Comparison of ENCODE assay signal across 9 mouse cellular contexts in genomic region chr11:106026465-106027151, GRCm38 (mm10). TPM values are rescaled to one million over a fixed set of nuclear protein-coding genes. Genes with fewer than 3 reads are reported as not detected.
A peak's percentile ranks its signal among the peaks of the same experiment; 100 is the strongest.
DNase-seq lines count a peak whose midpoint lies in the region; ATAC-seq and TF ChIP-seq lines count a peak whose summit lies in the region.
"Had no signal": no experiment of that assay in that cellular context is flagged by ENCODE, and none has a peak within 500 bp of the region (broad histone marks: within the 10 kb centered on the region; RNA-seq: fewer than 3 reads in every experiment).

No protein-coding gene starts in this region.

- no peaks in the 10 kb centered on the region for H3K36me3 ChIP-seq in forebrain, embryonic 14.5 days (ENCODE audit: control insufficient read depth, insufficient read depth, low read length)
- no peaks in the 10 kb centered on the region; the same call in 1 of the 2 replicates for H3K36me3 ChIP-seq in forebrain, embryonic 12.5 days (replicated peaks)
- H3K36me3 ChIP-seq in lung, embryonic 15.5 days: no peaks in the 10 kb centered on the region

- no peak overlapping the region for H3K9ac ChIP-seq in forebrain, embryonic 14.5 days (ENCODE audit: low read length)
- no peak overlapping the region for H3K9ac ChIP-seq in forebrain, embryonic 12.5 days
- no peak overlapping the region for H3K9ac ChIP-seq in lung, embryonic 15.5 days
- H3K9ac ChIP-seq: limb, embryonic 12.5 days had no signal

- no peaks in the 10 kb centered on the region for H3K9me3 ChIP-seq in forebrain, embryonic 14.5 days (replicated peaks; ENCODE audit: control insufficient read depth, low read length)
- H3K9me3 ChIP-seq in forebrain, embryonic 12.5 days: no peaks in the 10 kb centered on the region
- no peaks in the 10 kb centered on the region for H3K9me3 ChIP-seq in lung, embryonic 15.5 days
- H3K9me3 ChIP-seq: limb, embryonic 12.5 days had no signal

- WGBS in forebrain, embryonic 14.5 days: 38% methylated on average over 11 of the region's 11 CpGs
- WGBS in forebrain, embryonic 12.5 days: 49% methylated on average over 11 of the region's 11 CpGs
- WGBS in lung, embryonic 15.5 days: 26% methylated on average over 10 of the region's 11 CpGs

- TF ChIP-seq CTCF in layer of hippocampus, adult 2 months (conservative IDR thresholded peaks at IDR 0.05): peak; percentile 93

- no peak overlapping the region for H3K4me3 ChIP-seq in forebrain, embryonic 14.5 days (ENCODE audit: low read depth, low read length)
- H3K4me3 ChIP-seq in forebrain, embryonic 12.5 days (replicated peaks): no peak overlapping the region
- no peak overlapping the region for H3K4me3 ChIP-seq in layer of hippocampus, adult 2 months
- no peak overlapping the region for H3K4me3 ChIP-seq in lung, embryonic 15.5 days
- H3K4me3 ChIP-seq: limb, embryonic 12.5 days had no signal

- H3K27ac ChIP-seq in forebrain, embryonic 14.5 days (ENCODE audit: low read depth, low read length): no peak overlapping the region
- no peak overlapping the region for H3K27ac ChIP-seq in forebrain, embryonic 12.5 days
- no peak overlapping the region for H3K27ac ChIP-seq in layer of hippocampus, adult 2 months
- H3K27ac ChIP-seq in lung, embryonic 15.5 days: no peak overlapping the region
- H3K27ac ChIP-seq: limb, embryonic 12.5 days had no signal

- no peaks in the 10 kb centered on the region for H3K4me1 ChIP-seq in forebrain, embryonic 14.5 days (ENCODE audit: control insufficient read depth, insufficient read depth, low read length)
- H3K4me1 ChIP-seq in forebrain, embryonic 12.5 days: no peaks in the 10 kb centered on the region
- H3K4me1 ChIP-seq in lung, embryonic 15.5 days: no peaks in the 10 kb centered on the region
- H3K4me1 ChIP-seq: limb, embryonic 12.5 days had no signal

- no peak for ATAC-seq in forebrain, embryonic 14.5 days
- no peak for ATAC-seq in forebrain, embryonic 12.5 days (ENCODE audit: low FRiP score)
- ATAC-seq in lung, embryonic 15.5 days (ENCODE audit: borderline replicate concordance, extremely low read depth, low FRiP score, low TSS enrichment): 0 out of 2 replicates have a peak, but pooled peaks have one; percentile 27

- intact Hi-C loops in heart, postnatal 36 days (cut with DNase I): loop anchor here (2.0 kb wide), 2 partner anchors 26 to 100 kb away; no protein-coding TSS in a partner anchor

- H3K4me2 ChIP-seq in forebrain, embryonic 14.5 days (ENCODE audit: low read length): no peak overlapping the region
- no peak overlapping the region for H3K4me2 ChIP-seq in forebrain, embryonic 12.5 days
- H3K4me2 ChIP-seq in lung, embryonic 15.5 days: no peak overlapping the region
- H3K4me2 ChIP-seq: limb, embryonic 12.5 days had no signal

- peak; percentile 43 for DNase-seq in forebrain, embryonic 14.5 days (ENCODE audit: low spot score)
- DNase-seq in ZHBTc4 (ENCODE audit: low read depth, low spot score): peak; percentile 64
- peak; percentile 48 for DNase-seq in embryo, embryonic 10 days (ENCODE audit: low spot score)
- peak; percentile 55 to 65 for DNase-seq in heart, postnatal 36 days
- peak; percentile 51 to 79 for DNase-seq in layer of hippocampus, adult 2 months (ENCODE audit: low spot score in 2 of 2)
- DNase-seq in right cerebral cortex, postnatal 36 days (ENCODE audit: low spot score in 2 of 2): peak; percentile 57 to 69

- no peaks in the 10 kb centered on the region for H3K27me3 ChIP-seq in forebrain, embryonic 14.5 days (replicated peaks; ENCODE audit: control insufficient read depth, insufficient read depth, low read length)
- peaks cover 5% of the 10 kb centered on the region; the same call in 1 of the 2 replicates for H3K27me3 ChIP-seq in forebrain, embryonic 12.5 days
- 0 out of 2 replicates have a peak, but pooled peaks cover 1% of the 10 kb centered on the region for H3K27me3 ChIP-seq in lung, embryonic 15.5 days

RNA-seq across cellular contexts. Expression of gene Dcaf7, which starts 10.1 kb away (rescaled TPM):
- polyA plus RNA-seq in forebrain, embryonic 14.5 days (2014; fragmentation: Nextera tagmentation; extraction: Ambion mirVana): 76.2 and 93.6 TPM in 2 replicates
- polyA plus RNA-seq in forebrain, embryonic 12.5 days (2016; fragmentation: Nextera tagmentation; extraction: Ambion mirVana): 118 and 129 TPM in 2 replicates
- total RNA-seq in heart, postnatal 36 days (2021): 10 to 100 TPM; 40.2 to 42.5 TPM
- total RNA-seq in layer of hippocampus, adult 2 months (2021): 100 to 1,000 TPM; 138 to 143 TPM
- polyA plus RNA-seq in lung, embryonic 15.5 days (2015; fragmentation: Nextera tagmentation; extraction: Ambion mirVana): 64.3 and 67.8 TPM in 2 replicates

RNA-seq across cellular contexts. Expression of gene Kcnh6, which starts 18.7 kb away (rescaled TPM):
- polyA plus RNA-seq in forebrain, embryonic 14.5 days (2014; fragmentation: Nextera tagmentation; extraction: Ambion mirVana): 0.48 and 0.57 TPM in 2 replicates
- 0.36 and 0.64 TPM in 2 replicates for polyA plus RNA-seq in forebrain, embryonic 12.5 days (2016; fragmentation: Nextera tagmentation; extraction: Ambion mirVana)
- total RNA-seq in heart, postnatal 36 days (2021): under 1 TPM in 1 of 2 experiments, not detected in 1; 0.16 TPM
- total RNA-seq in layer of hippocampus, adult 2 months (2021): 1 to 10 TPM; 1.1 to 1.4 TPM
- 0.34 and 0.62 TPM in 2 replicates for polyA plus RNA-seq in lung, embryonic 15.5 days (2015; fragmentation: Nextera tagmentation; extraction: Ambion mirVana)

RNA-seq across cellular contexts. Expression of gene Ace3, which starts 32.1 kb away (rescaled TPM):
- polyA plus RNA-seq in forebrain, embryonic 14.5 days (2014; fragmentation: Nextera tagmentation; extraction: Ambion mirVana): not detected in 2 replicates
- polyA plus RNA-seq in forebrain, embryonic 12.5 days (2016; fragmentation: Nextera tagmentation; extraction: Ambion mirVana): not detected in 2 replicates
- not detected for total RNA-seq in heart, postnatal 36 days (2021)
- not detected for total RNA-seq in layer of hippocampus, adult 2 months (2021)
- 0.20 and 0.36 TPM in 2 replicates for polyA plus RNA-seq in lung, embryonic 15.5 days (2015; fragmentation: Nextera tagmentation; extraction: Ambion mirVana)
- polyA plus RNA-seq: limb, embryonic 12.5 days had no signal

RNA-seq across cellular contexts. Expression of gene Taco1, which starts 39.3 kb away (rescaled TPM):
- 5.7 and 7.0 TPM in 2 replicates for polyA plus RNA-seq in forebrain, embryonic 14.5 days (2014; fragmentation: Nextera tagmentation; extraction: Ambion mirVana)
- polyA plus RNA-seq in forebrain, embryonic 12.5 days (2016; fragmentation: Nextera tagmentation; extraction: Ambion mirVana): 9.6 and 9.8 TPM in 2 replicates
- total RNA-seq in heart, postnatal 36 days (2021): 10 to 100 TPM; 63.3 to 67.3 TPM
- 10 to 100 TPM; 20.4 to 21.3 TPM for total RNA-seq in layer of hippocampus, adult 2 months (2021)
- polyA plus RNA-seq in lung, embryonic 15.5 days (2015; fragmentation: Nextera tagmentation; extraction: Ambion mirVana): 9.0 and 10.1 TPM in 2 replicates

RNA-seq across cellular contexts. Expression of gene Map3k3, which starts 57.8 kb away (rescaled TPM):
- 9.0 and 11.0 TPM in 2 replicates for polyA plus RNA-seq in forebrain, embryonic 14.5 days (2014; fragmentation: Nextera tagmentation; extraction: Ambion mirVana)
- polyA plus RNA-seq in forebrain, embryonic 12.5 days (2016; fragmentation: Nextera tagmentation; extraction: Ambion mirVana): 21.6 and 22.6 TPM in 2 replicates
- total RNA-seq in heart, postnatal 36 days (2021): 10 to 100 TPM; 38.7 to 44.4 TPM
- total RNA-seq in layer of hippocampus, adult 2 months (2021): 10 to 100 TPM; 31.5 to 33.0 TPM
- polyA plus RNA-seq in lung, embryonic 15.5 days (2015; fragmentation: Nextera tagmentation; extraction: Ambion mirVana): 22.6 and 28.2 TPM in 2 replicates
